Mouse (Mus musculus) liver, adult 2 months (tissue): Measurements from ENCODE around the gene Gm20388.

Experiments
- CTCF ChIP-seq: fragments of 200-500 bp; IDR thresholded peaks from 2 replicates; pipeline ENCODE4 v1.5.1; 2011; ENCODE audit warnings: low read depth, low read length, control low read depth
- POLR2A ChIP-seq: fragments of 200-500 bp; IDR thresholded peaks from 2 replicates; pipeline ENCODE4 v1.6.1; 2011; ENCODE audit warnings: low read length, control low read depth; ENCODE audit not compliant: insufficient read depth; ENCODE audit errors: extremely low read depth

- TF ChIP-seq CTCF (no peak), POLR2A (no peak)
These were observed 2204.2 kb downstream of the Gm20388 start for GRCm38 (mm10) chr8:122114890-122115289.
